Mouse (Mus musculus) regulatory T cell (primary cell): ENCODE measurements at regions not wholly inside any gene's neighbourhood (a gene's known extent, or its start where the extent isn't known, plus 50 kb on each side); places are given as distances from the start of the nearest gene placed in this dataset.
"Not testable (repeated sequence)": the region's sequence is repeated elsewhere in the genome, so short reads cannot be mapped to it uniquely, and the experiment has no call there.

Experiments
- in situ Hi-C: fragments of 300-600 bp; cut with MboI, MseI; formaldehyde crosslinking; loops from one replicate; pipeline ENCODE4 v1.15.1; 2025; ENCODE audit warnings: high pct_unique_total_duplicates

- in situ Hi-C loops: no loop called here
Observed at GRCm38 (mm10) chr12:32434506-32435002, 56.0 kb downstream of the Ccdc71l start.

DNA sequence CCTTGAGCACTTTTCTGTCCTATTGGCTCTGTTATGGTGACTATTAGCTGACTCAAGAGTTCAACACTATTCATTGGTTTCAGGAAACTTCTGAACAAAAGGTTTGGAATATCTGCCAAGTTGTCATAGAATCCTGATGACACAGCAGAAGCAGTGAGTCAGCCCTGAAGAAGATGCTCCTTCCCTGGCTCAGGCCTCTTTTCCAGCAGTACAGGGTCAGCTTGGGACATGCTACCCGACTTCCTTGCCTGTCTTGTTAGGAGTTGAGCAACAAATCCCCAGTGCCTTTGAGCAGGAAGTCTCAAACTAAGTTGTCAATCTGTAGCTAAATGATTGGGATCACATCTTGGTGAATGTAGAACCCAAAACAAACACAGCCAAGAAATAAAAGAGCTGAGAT is 56.6 kb downstream of the Ccdc71l start:
- in situ Hi-C loops: no loop called here

DNA sequence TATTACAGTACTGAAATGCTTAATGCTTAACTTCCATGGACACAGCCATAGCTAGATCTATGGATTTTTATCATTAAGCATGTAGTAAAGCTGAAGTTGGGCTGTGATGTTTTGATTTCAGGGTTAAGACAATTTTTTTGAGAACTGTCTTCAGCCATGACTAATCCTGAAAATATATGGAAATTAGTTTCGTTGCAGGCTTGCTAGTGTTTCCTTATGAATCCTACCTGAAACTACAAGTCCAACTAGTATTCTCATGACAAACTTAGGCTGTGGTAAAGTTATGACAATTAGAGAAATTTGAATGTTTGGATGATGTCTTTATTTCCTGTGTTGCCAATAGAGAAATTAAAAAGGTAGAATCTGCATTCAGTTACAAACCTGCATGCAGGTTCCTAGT is 59.7 kb downstream of the Ccdc71l start:
- in situ Hi-C loops: no loop called here

DNA sequence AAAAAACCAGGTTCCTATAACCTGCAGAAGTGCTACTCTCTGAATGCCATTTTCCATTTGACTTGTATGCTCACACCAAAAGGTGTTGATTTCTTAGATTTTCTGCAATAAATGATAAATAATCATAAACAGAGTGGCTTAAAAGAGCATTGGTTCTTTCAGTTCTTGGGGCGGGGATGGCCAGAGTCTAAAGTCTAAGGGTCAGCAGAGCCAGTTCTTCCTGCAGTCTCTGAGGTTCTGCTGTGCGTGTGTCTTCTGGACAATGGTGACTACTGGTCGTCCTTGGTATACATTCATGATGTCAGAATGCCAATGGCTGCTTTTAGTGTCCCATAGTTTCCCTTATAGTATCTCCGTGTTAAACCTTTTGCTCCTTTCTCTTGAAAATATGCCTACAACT is 66.3 kb downstream of the Ccdc71l start:
- in situ Hi-C loops: no loop called here

DNA sequence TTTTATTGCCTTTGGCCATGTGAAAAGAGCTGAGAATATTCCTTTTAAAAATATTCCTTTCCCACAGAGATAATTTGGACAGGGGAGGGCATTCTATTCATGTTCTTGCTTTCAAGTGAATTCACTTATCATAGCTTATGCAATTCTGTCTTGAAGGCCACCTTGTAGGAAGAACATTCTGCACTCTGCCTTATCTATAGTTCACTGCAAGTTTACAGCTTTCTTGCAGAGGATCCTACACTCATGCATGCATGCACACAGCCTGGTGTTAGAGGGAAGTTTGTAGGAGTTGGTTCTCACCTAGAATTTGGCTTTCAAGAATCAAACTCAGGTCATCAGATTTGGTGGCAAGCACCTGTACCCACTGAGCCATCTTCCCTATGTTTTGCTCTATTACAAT is 67.4 kb downstream of the Ccdc71l start:
- in situ Hi-C loops: no loop called here

DNA sequence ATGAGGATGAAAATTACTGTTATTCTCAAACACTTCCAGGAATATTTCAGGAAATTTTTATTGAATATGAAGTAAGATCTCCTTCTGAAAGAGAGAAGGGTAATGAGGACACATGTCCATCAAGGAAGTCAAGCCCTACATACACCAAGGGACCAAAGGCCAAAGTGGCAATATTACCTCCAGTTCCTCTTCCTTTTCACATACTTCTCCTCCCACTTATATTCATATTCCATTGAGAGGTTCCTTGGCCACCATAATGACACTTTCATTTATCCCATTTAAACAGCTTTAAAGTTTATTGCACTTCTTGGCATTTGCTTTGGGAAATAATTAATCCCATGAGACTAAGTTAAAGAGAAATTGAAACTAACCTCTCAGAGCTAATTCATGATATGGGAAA is 70.9 kb downstream of the Ccdc71l start:
- in situ Hi-C loops: no loop called here

GRCm38 (mm10) chr12:32451226-32451625 is 72.7 kb downstream of the Ccdc71l start:
- in situ Hi-C loops: no loop called here

- in situ Hi-C loops: no loop called here
Observed at GRCm38 (mm10) chr12:32454794-32455193, 76.3 kb downstream of the Ccdc71l start.

GRCm38 (mm10) chr12:32455231-32455630 is 76.7 kb downstream of the Ccdc71l start:
- in situ Hi-C loops: not testable (repeated sequence)

GRCm38 (mm10) chr12:32455913-32456312 is 77.4 kb downstream of the Ccdc71l start:
- in situ Hi-C loops: no loop called here

GRCm38 (mm10) chr12:32456796-32457195 is 78.3 kb downstream of the Ccdc71l start:
- in situ Hi-C loops: no loop called here

GRCm38 (mm10) chr12:32458386-32458785 is 79.9 kb downstream of the Ccdc71l start:
- in situ Hi-C loops: no loop called here

DNA sequence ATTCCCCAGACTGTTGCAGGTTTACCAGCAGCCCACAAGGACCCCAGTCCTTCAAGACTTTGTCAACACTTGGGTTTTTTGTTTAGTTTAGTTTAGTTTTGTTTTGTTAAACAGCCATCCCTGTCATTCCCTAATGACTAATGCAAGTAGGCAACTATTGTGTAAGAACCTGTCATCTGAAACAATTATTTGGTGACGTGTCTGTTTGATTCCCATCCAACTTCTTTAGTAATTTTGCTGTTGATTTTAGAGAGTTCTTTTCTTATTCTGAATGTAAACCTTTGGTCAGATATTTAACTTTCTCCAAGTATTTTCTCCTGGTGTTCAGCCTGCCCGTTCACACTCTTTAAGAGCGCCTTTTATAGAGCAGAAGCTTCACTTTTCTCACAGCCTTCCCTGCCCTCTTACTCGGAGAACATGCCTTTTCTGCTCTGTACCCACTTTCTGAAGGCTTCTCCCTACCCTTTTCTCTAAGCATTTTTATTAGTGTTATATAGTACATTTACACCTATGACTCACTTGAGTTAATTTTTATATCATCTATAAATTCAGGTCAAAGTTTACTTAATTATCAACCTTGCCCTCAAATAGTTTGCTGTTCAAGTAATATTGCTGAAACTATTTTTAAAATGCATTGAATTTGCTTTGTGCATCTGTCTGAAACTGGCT is 82.0 kb downstream of the Ccdc71l start:
- in situ Hi-C loops: no loop called here

DNA sequence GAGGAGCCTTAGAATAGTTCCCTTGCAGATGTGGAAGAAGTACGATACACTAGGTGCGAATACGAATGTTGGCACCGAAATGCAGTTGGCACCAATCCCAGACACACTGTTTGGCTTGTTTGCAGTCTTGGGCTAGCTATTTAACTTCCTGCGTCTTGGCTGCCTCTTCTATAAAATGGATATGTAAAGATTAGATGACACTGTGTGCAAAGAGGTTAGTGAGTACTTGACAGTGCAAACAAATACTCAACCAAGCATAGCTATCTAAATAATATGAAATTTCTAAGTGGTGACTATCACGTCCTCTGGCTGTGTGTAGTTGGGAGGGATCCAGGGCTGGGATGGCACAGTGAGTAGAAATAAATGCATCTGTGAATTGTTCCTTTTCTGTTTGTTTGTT is 86.9 kb downstream of the Ccdc71l start:
- in situ Hi-C loops: no loop called here

- in situ Hi-C loops: no loop called here
Observed at GRCm38 (mm10) chr12:32469863-32470262, 91.4 kb downstream of the Ccdc71l start.

DNA sequence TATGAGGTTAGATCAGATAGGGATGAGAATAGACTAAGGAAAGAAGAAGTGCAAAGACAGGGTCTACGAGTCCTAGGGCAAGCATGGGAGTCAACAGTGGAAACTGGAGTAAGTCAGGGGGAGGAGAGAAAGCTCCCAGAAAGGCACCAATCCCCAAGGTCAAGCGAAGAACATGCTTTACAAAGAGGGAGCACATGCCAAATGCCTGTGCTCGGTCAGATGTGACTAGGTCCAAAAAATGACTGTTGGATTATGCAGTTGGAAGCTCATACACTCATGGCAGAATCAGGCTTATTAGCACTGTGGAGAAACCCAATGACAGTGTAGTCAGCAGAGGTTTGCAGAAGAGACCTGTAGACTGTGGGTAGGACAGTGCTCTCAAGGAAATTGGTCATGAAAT is 100.9 kb downstream of the Ccdc71l start:
- in situ Hi-C loops: no loop called here

- in situ Hi-C loops: no loop called here
Observed at GRCm38 (mm10) chr12:32480268-32480667, 101.8 kb downstream of the Ccdc71l start.

- in situ Hi-C loops: no loop called here
Observed at GRCm38 (mm10) chr12:32481051-32481450, 102.5 kb downstream of the Ccdc71l start.

GRCm38 (mm10) chr12:32482343-32482742 is 103.8 kb downstream of the Ccdc71l start:
- in situ Hi-C loops: no loop called here

DNA sequence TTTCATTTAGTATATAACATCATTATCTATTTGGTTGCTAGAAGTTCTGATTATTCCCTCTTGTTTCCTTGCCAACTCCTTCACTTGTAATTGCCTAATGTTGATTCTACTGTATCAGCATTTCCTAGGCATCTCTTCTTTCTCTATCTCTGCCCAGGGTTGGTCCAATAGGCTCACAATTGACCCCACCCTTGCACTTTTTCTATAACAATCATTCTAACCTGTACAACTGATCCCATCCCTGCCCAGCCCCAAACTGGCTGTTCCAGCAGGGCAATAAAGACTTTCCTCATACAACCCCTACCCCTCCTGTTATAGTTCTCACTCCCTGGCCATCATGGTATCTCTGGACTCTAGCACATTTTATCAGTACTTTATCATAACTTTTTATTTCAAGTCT is 104.3 kb downstream of the Ccdc71l start:
- in situ Hi-C loops: no loop called here

- in situ Hi-C loops: no loop called here
Observed at GRCm38 (mm10) chr12:32486246-32486645, 107.7 kb downstream of the Ccdc71l start.

DNA sequence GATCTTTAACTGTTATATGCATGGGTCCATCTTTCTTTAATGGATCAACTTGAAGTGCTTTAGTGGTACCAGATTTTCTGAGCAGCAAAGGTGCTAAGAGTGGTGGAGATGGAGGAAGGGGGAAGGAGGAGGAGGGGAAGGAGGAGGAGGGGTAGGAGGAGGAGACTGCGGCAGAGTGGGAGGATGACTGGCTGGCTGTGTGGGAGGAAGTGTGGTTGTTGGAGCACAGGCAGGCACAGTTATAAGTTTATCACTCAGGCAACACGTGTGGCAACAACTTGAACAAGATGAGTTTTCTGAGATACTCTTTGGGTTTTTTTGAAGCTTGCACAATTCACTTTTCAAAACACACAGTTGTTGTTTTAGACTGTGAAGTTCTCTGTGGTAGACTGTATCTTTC is 108.2 kb downstream of the Ccdc71l start:
- in situ Hi-C loops: no loop called here

DNA sequence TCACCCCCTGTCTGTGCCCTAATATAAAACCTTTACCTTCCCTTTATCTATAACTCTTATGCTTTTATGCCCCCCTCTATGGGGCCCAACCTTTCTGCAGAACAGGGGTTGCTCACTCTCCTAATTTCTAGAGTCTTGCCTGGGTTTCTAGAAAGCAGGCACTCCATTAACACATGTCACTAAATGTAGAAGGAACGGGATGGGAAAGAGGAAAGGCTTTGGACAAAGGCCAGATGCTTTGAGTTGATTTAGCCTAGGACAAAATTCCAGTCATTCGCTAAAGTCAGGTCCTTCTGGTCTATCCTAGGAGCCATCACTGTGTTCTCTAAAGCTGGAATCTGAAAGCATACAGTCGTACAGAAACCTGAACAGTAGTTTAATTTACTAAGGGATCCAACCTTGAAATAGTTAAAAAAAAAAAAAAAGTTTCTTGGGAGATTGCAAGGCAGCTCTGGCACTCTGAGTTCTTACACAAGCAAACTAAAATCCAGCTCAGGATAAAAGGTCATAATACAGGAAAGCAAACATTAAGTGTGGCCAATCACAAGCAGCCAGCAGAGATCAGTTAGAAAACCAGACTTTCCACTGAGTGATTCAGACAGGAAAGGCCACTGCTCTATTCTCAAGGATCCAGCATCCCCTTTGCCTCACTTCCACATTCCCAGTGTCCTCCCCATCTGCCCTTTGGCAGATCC is 109.5 kb downstream of the Ccdc71l start:
- in situ Hi-C loops: no loop called here

DNA sequence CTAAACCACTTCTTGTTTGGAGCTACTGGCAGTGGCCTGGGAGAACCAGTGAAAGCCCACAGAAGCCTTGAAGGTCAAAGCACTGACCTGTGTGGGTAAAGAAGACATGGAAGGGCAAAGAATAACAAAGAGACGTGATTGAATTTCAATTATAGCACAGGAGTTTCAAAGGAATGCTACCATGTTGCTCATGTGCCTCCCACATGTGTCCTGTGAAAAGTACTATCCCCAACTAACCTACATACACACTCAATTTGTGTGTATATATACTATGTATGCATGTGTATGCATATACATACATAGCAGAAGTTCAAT is 110.0 kb downstream of the Ccdc71l start:
- in situ Hi-C loops: no loop called here
